Mouse (Mus musculus) frontal cortex, adult 2 months (tissue): Measurements from ENCODE around the gene Clcn6. TPM values are rescaled to one million over a fixed set of nuclear protein-coding genes. Genes with fewer than 3 reads are reported as not detected.
"Not testable (repeated sequence)": the region's sequence is repeated elsewhere in the genome, so short reads cannot be mapped to it uniquely, and the experiment has no call there.

ENCODE experiments used
- DNase-seq, 2 experiments: peaks; one replicate each; pipeline ENCODE4 v3.0.0; 2022; ENCODE audit warnings: low spot score in 1 of 2; ENCODE audit errors: extremely low spot score in 1 of 2
- polyA plus RNA-seq: library from polyadenylated mRNA; depleted of rRNA; stranded (reverse); fragments of >200 nt; gene quantifications from 2 replicates; pipeline ENCODE4 v1.2.3, GENCODE M21; 2012

Gene Clcn6
- polyA plus RNA-seq, 1 experiment, result 46.9 TPM

DNA sequence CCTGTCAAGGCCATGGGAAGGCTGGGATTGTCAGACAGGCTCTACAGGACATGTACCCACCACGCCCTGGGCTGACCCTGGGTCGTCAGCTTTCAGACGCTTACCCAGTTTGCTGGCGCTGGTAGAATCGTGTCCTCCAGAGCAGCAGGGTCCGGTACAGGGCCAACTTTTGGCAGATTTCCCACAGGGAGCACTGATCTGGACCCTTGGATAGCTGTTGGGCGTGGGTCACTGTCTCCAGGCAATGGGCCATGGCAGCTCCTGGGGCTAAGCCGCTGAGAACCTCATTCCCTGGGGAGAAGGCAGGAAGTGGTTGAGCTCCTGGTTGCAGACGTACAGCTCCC lies 27.8 kb upstream of the Clcn6 start:
- no peak for DNase-seq

GRCm38 (mm10) chr4:148065702-148066400 lies 27.2 kb upstream of the Clcn6 start:
- no peak for DNase-seq

- no peak for DNase-seq
Observed at GRCm38 (mm10) chr4:148061086-148061480, 22.5 kb upstream of the Clcn6 start.

DNA sequence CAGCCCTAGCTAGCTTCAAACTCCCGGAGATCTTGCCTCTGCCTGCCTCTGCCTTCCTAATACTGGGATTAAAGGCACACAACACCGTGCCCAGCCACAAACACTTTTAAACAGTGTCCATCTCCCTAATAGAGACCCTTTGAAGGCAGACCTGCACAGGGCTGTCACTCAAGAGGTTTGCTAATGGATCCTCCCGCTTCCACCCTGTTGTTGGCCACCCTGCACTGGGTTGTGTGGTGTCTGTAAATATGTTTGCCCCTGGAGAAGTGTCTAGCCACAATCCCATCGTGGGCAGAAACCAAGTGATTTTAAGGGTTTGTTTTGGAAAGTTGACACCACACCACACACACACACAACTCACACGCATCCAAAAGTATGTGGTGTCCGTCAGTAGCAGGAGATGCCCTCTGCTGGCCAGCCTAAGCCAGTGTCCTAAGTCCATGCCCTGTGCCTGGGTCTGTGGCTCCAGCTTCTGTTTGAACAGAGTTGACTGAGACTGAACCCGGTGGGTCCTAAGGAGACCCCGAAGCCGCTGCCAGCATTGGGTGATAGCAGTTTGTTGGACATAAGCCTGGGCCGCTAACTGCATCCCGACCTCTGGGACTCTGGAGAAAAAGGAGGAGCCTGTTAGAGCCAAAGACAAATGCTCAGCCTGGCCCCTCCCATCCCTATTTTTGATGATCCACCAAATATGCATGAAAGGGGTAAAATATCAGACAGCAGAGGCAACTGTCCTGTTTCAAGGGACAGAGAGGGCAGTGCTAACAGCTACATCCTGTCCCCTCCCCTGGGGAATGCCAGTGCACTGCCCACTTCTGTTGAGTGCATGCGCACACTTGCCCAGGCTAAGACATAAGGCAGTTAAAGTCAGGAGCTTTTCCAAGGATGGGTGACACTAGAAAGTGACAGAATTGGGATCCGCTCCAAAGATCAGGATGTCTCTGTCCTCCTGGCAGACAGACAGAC lies 21.8 kb upstream of the Clcn6 start:
- no peak for DNase-seq

DNA sequence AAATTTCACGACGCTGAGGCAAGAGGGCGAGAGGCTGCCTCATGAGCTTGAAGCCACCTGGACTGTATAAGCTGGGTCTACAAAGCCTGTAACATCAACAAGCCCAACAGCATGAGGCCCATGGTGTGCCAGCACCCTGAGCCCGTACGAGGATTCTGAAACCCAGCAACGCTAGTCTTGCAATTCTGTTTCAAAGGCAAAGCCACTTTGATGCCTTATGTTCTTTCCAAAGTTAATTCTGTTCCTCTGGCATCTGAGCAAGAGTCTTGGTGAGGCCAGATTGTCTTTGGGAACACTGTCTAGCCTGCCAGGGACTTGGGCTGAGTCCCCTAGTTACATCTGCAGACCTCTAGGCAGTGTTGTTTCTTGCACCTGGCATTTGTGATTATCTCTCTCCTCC lies 20.4 kb upstream of the Clcn6 start:
- DNase-seq, result no peak

DNA sequence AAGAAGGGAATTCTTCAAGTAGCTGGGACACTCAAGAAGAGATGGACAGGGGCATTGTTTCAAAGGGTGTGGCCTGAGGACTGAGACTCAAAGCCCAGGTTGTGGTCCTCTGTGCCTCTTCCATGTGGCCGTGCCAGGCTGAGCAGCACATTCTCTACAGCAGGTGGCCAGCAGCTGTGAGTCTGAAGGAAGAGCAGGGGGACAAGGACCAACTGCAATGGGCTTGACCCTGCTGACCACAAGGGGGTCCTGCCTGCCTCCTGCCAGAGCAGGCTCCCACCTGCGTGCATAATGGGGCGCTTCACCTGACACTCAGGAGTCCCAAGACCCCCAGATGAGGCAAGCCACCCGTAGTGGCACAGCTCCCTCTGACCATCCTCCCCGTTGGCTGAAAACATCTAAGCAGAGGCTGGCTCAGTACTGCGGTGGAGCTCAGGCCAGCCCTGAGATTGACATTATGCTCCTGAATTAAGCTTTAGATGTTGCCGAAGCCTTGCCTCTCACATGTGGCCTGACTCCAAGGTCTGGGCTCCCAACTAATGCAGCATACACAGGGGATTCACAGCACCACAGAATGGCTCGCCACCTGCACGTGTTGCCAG lies 19.7 kb upstream of the Clcn6 start:
- DNase-seq, result no peak

DNA sequence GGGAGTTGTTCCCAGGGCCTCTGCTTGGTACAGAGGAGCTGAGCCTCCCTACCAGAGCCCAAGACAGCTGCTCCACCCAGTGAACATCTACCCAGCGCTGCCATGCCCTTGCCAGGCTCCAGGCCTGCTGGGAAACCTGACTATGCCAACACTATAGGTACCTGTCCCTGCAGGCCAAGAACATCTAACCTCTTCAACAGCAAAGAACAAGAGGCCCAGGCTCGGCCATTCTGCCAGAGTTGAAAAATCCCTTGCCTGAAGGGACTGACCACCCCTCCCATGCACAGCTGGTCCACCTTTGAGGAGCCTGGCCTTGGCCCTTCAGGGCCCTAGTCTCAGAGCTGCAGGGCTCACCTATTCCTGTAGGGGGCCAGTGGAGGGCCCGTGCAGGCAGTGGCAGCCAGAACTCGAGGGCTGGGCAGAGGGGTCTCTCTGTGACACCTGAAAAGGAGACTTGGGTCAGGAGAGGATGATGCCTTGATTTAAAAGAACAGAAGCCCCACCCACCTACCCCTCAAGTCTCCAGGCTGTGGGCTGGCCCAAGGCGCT lies 19.1 kb upstream of the Clcn6 start:
- DNase-seq, result no peak

- no peak for DNase-seq
Observed at GRCm38 (mm10) chr4:148056801-148057200, 18.2 kb upstream of the Clcn6 start.

GRCm38 (mm10) chr4:148056246-148056645 lies 17.6 kb upstream of the Clcn6 start:
- DNase-seq, result no peak

- DNase-seq, result no peak
Observed at GRCm38 (mm10) chr4:148054961-148055695, 16.5 kb upstream of the Clcn6 start.

DNA sequence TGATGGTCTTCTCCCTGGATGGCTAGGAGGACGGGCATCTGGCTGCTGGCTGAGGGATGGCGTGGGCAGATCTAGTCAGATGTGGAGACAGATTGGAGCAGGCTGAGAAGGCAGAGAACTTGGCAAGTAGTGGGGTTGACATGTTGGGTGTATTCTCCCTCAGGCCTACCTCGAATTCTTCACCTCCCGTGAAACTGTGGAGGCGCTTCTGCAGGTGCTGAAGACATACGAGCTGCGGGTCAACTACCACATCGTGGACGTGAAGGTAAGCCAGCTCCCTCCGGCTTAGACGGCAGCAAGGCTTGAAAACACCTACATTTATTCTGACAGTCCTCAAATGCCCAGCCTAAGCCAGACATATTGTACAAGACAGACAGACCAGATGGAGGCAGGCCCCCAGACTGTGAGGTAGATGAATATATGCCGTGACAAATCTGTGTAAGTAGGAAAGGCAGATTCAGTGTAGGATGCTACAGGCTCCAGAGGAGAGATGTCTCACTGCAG lies 14.8 kb upstream of the Clcn6 start:
- DNase-seq, result peak; percentile 81 to 83

GRCm38 (mm10) chr4:148052976-148053375 lies 14.4 kb upstream of the Clcn6 start:
- DNase-seq, result no peak

DNA sequence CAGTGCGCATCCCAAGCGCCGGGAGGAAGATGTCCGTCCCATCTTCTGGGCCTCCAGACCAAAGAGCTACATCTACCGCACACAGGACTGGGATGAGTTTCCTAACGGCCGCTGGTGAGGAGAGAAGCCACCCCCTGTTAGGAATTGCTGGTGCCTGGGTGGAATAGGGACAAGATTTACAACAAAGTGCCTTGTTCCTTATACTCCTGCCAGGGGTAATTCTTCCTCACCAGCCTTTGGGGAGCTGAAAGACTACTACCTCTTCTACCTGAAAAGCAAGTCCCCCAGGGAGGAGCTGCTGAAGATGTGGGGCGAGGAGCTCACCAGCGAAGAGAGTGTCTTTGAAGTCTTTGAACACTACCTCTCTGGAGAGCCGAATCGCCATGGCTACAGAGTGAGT lies 13.3 kb upstream of the Clcn6 start:
- DNase-seq, result no peak

- DNase-seq, result no peak
Observed at GRCm38 (mm10) chr4:148051046-148051776, 12.6 kb upstream of the Clcn6 start.

- not testable (repeated sequence) for DNase-seq
Observed at GRCm38 (mm10) chr4:148050396-148050914, 11.8 kb upstream of the Clcn6 start.

GRCm38 (mm10) chr4:148046450-148047031 lies 7.9 kb upstream of the Clcn6 start:
- DNase-seq, result no peak

DNA sequence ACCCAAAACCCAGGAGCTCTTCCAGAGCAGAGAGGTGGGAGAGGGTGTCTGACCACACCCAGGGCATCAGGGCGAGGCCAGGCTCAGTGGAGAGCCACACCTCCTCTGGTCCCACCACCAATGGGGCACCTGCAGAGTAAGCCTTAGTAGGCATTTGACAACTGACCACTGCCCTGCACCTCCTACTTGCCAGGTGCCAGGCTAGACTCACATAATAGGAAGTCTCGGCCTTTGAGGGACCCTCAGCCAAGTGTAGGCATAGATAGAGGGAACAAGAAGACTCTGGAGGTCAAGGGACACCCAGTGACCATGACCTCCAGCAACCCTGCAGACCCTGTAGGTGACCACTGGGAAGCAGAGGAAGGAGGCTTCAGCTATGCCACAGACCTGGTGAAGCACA lies 5.5 kb upstream of the Clcn6 start:
- no peak for DNase-seq

GRCm38 (mm10) chr4:148043327-148043726 lies 4.7 kb upstream of the Clcn6 start:
- not testable (repeated sequence) for DNase-seq

DNA sequence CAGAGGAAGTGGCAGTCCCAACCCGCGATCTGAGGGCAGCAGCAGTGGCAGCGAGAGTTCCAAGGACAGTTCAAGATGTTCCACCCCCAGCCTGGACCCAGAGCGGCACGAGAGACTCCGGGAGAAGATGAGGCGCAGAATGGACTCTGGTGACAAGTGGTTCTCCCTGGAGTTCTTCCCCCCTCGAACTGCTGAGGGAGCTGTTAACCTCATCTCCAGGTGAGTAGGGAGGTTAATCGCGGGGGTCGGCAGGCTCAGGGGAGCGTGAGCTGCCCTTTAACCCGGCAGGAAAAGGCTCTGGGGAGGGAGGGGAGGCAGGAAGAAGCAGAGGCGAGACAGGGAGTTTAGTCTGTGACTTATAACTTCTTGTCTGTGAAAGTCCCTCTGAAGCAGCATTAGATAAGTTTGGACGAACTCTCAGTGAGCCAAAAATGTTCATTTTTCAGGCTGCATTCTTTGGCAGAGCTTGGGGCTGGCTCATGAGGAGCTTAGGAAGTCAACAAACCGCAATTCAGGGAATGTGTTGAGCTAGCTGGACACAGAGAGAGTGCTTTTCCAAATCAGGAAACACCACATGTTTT lies 3.1 kb upstream of the Clcn6 start:
- peak in 1 of 2 experiments; percentile 57 for DNase-seq
